Mouse (Mus musculus): ENCODE results near the gene Sh3gl2.

The Sh3gl2 gene

DNA sequence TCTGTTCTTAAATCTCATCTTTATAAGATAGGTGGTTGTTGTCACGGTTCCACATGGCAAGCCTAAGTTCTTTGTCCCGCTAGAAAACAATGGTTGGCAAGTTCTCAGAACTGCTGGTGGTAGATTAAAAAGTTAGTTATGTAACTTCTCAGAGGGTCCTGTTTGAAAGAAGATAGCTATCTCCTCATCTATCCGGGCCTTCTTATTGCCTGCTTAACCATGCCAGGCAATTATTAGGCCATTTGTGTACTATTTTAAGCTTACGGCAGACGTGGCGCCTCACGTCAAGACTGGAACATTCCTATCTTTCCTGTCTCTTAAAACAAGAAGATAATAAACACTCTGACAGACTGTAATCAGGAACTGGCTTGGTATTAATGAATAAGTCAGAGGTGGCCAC, 424.5 kb downstream of the Sh3gl2 start:
- no peak for DNase-seq

GRCm38 (mm10) chr4:85669271-85669670, 464.3 kb downstream of the Sh3gl2 start:
- no peak for DNase-seq

DNA sequence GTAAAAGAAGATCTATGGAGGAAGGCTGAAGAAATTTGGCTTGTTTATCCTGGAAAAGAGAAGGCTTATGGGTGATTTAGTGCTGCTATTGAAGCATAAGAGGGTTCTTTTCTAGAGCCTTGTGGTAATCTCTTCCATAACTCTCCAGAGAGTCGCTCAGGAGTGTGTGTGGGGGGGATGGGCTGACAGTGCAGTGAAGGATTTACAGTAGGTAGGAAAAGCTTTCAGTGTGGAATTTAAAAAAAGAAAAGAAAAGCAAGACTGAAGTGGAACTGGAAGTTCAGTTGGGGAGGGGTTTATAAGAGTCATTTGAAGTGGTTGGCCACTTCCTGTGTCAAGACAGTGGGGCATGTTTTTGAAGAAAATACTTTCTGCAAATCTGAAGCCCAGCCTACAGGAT, 464.8 kb downstream of the Sh3gl2 start:
- DNase-seq = no peak

DNA sequence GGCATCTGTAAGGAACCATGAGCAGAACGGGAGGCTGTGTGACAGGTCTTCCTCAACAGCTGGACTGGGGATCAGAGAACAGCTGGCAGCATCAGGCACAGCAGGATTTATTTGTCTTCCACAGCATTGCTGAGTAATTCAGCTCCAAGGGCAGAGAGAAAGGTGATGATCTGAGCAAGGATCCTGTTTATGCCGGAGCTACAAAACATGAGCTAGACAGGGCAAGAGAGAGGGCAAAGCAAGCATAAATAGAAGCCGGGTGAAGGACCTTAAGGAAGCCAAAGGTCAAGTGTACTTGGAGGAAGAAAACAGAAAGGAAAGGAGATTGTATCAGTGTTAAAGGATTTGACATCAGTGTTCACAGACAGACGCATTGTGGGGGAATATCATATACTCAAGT, 467.4 kb downstream of the Sh3gl2 start:
- peak; percentile 1 to 17 for DNase-seq

DNA sequence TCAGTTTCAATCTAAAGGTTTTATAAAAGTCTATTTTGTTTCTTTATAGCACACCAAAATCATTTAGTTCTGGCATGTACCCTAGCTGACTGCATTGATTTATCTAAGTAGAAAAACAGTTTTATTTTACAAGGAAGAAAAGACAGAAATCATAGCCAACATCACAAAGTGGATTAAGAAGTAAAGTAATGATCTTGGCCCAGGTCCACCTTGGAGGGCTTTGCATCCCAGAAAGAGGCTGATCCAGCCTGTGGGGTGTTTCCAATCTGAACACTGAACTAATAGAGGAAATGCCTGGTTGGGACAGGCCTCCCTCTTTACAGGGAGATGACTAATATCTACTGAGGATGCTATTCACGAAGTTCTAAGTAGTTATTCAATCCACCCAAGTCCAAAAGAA, 472.7 kb downstream of the Sh3gl2 start:
- no peak for DNase-seq

GRCm38 (mm10) chr4:85686160-85686559, 481.2 kb downstream of the Sh3gl2 start:
- DNase-seq = no peak

Data from kidney, adult 8-10 months (tissue).